Mouse (Mus musculus): Measurements from ENCODE around the gene Klhl40.

GRCm38 (mm10) chr9:121807546-121807945 lies 30.1 kb downstream of the Klhl40 start:
- TF ChIP-seq CTCF (IDR thresholded peaks at IDR 0.05; ENCODE audit: low read depth, low read length) (no peak), POLR2AphosphoS5 (IDR thresholded peaks at IDR 0.05; ENCODE audit: insufficient replicate concordance, low read depth, low read length) (no peak), GATA1 (IDR thresholded peaks at IDR 0.05; ENCODE audit: borderline replicate concordance, low read length) (no peak), GATA2 (IDR thresholded peaks at IDR 0.05; ENCODE audit: borderline replicate concordance, low read depth, low read length) (no peak)

All from G1E (cell line).